Mouse (Mus musculus): ENCODE measurements around the gene Btbd3.
"Not testable (repeated sequence)": the region's sequence is repeated elsewhere in the genome, so short reads cannot be mapped to it uniquely, and the experiment has no call there.

Gene Btbd3

DNA sequence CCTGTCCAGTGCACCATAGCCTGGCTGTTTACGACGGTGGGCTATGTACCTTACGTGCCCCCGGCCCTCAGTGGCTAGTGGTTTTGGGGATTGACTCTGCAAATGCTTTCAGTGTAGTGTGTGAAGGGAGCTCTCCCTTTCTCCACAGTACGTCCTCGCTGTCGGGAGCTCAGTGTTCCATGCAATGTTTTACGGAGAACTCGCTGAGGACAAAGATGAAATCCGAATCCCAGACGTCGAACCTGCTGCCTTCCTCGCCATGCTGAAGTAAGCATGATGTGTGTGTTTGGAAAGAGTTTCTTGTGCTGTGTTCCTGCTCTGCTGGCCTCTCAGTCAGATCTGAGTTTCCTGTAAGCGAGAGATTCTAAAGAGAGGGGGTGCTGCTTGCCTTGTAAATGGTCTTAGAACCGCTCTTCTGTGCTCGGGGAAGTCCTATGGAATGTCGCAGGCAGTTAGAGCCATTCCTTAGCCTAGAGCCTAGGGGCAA is 23.9 kb downstream of the Btbd3 start:
- DNase-seq, result peak; percentile 59 to 66

- DNase-seq, result peak; percentile 89 to 94
Observed at GRCm38 (mm10) chr2:138281550-138282201, 25.3 kb downstream of the Btbd3 start.

DNA sequence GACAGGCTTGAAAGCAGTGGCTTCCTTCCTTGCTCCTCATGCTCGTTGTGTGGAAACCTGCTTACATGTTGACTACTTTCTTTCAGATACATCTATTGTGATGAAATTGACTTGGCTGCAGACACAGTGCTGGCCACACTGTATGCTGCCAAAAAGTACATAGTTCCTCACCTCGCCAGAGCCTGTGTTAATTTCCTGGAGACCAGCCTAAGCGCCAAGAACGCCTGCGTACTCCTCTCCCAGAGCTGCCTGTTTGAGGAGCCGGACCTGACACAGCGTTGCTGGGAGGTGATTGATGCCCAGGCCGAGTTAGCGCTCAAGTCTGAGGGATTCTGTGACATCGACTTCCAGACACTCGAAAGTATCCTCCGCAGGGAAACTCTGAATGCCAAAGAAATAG is 27.0 kb downstream of the Btbd3 start:
- DNase-seq, result peak; percentile 74 to 85

DNA sequence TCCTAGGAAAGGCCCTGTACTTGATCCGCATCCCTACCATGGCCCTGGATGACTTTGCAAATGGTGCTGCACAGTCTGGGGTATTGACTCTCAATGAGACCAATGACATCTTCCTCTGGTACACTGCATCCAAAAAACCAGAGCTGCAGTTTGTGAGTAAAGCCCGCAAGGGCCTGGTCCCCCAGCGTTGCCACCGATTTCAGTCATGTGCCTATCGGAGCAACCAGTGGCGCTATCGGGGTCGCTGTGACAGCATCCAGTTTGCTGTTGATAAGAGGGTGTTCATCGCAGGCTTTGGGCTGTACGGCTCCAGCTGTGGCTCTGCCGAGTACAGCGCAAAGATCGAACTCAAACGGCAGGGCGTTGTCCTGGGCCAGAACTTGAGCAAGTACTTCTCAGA is 27.5 kb downstream of the Btbd3 start:
- peak; percentile 35 to 52 for DNase-seq

DNA sequence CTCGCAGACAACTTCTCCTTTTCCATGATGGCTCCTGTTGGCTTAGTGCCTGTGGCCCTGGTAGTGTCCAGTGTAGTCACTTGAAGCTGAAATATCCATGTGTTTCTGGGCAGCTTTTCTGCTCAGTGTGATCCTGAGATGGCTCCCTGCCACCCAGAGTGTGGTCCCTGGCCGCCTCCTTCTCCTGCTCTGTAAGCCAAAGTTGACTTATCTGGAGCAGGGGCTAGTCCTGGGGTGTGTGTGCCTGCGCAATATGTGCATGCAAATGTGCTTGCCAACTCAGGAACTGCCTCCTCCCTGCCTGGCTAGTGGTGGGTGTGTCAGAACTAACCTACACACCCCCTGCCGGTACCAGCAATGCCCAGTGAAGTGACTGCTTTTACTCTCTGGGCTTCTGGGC is 29.4 kb downstream of the Btbd3 start:
- peak; percentile 80 to 83 for DNase-seq

DNA sequence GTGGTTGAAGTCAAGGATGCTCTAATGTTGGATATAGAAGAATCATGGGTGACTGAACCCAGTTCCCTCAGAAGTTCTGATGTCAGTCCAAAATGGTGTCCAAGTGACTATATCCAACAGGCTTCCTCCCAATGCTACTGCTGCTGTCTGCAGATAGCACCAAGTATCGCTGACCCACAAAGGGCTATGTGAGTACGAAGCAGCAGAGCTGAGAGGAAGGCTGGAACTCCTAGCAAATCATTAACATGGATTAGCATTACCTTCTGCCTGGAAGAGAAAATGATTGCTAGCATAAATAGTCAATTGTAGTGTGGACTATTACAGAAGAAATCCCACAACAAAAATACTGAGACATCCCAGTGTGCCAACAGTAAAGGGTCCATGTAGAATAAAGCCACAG is 33.8 kb downstream of the Btbd3 start:
- DNase-seq, result no peak

- DNase-seq, result no peak
Observed at GRCm38 (mm10) chr2:138294286-138294685, 37.9 kb downstream of the Btbd3 start.

- DNase-seq, result no peak
Observed at GRCm38 (mm10) chr2:138306236-138306635, 49.9 kb downstream of the Btbd3 start.

DNA sequence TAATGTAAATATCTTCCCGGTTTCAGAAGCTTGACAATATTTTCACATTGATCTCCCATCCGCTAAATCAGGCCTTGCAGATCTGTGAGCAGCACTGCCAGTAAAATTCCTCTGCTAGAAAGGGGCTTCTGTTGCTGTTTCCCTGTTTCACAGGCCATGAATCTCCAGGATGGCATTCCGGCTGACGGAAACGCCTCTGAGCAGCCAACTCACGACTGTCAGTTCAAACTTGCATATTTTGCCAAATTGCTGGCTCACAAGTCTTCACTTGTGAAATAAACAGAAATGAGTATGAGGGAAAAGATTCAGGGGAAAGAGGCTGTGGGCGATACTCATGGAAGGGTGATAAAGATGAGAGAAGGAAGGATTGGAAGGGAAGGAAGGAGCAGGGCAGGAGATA is 59.3 kb downstream of the Btbd3 start:
- no peak for DNase-seq

GRCm38 (mm10) chr2:138320408-138320807 is 64.0 kb downstream of the Btbd3 start:
- DNase-seq, result no peak

DNA sequence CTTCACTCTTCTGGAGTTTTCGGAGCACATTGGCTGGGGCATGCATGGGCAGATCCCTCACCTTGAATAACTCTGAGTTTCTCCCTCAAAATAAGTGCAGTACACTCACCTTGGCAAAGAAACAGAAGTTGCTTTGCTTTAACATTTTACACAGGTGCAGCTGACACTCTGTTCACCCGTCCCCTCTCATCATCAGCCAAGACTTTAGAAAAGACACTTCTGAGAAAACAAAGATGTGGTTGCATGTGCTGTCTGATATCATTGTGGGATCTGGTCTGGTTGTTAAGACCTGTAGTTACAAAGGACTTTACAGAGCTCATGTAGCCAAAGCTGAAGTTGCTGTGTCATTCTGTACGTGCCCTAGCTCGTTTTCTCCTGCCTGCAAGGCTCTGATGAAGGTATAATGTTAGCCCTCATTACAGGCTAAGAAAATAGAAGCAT is 64.7 kb downstream of the Btbd3 start:
- no peak for DNase-seq

DNA sequence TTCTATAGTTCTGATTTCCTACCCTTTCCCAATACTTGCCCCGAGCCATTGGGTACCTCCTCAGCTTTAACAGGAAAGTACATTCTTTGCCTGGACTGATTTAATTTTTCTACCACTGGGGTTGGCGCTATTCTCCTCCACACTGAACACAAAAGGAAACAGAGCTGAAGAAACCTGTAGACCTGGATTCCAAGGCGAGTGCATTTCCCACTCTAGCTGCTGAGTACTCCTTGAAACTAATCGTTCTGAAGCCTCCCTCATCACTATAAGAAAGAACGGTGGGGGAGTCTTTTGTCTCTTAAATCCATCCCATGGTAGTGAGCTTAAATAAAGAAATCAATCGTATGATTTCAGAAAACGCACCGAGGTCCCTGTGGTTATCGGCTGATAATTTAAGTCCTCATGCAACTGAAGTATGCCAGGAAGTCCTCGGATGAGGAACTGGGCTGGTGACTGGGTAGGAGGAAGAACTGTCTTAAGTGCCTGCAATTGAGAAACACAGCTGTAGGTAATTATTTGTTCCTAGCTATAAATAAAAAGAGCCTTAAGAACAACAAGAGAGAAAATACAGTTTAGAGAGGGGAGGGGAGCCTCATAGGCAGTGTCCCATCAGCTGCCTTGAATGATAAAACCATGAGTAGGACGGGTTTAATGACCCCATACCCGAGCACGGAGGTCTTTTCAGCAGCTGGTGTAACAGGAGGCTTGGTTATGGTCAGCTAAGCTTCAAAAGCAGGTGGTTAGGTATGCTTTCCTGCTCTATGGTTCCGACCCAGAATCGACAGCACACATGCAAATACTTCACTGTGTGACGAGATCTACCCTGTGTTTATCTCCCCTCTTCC is 66.1 kb downstream of the Btbd3 start:
- DNase-seq, result no peak

GRCm38 (mm10) chr2:138326367-138326766 is 70.0 kb downstream of the Btbd3 start:
- DNase-seq, result no peak

DNA sequence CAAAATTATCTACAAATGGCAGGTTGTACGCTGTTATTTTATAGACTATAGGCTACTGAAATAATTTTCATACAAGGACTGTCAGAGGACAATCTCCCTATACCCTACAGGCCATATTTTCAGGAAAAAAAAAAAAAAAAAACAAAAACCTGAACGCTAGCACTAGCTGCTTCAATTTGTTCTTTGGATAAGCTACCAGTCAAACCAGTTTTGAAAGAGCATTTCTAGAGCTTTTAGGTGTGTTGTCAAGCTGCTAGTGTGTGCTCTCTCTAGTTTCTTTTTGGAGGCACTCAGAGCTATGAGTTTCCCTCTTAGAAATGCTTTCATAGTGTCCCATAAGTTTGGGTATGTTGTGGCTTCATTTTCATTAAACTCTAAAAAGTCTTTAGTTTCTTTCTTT is 77.8 kb downstream of the Btbd3 start:
- not testable (repeated sequence) for DNase-seq

GRCm38 (mm10) chr2:138337886-138338494 is 81.6 kb downstream of the Btbd3 start:
- no peak for DNase-seq

GRCm38 (mm10) chr2:138338524-138338923 is 82.2 kb downstream of the Btbd3 start:
- DNase-seq, result no peak

DNA sequence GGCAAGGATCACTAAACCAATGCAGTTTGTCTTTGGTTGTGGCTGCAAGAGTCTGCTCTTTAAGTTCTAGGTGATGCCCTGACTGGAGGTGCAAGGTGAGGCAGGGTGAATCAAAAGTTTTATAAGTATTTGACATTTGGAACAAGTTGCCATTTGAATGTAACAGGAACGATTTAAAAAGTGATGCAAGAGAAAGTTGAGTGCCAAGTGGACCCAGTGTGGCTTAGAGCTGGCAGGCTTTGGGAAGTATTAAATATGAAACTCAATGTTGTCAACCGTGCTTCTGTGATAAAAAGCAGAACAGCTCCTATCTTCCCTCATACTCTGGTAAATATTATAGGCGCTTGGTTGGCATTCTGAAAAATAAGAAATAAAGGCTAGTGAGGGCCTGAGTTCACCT is 99.0 kb downstream of the Btbd3 start:
- DNase-seq, result no peak

- DNase-seq, result no peak
Observed at GRCm38 (mm10) chr2:138362474-138362873, 106.1 kb downstream of the Btbd3 start.

DNA sequence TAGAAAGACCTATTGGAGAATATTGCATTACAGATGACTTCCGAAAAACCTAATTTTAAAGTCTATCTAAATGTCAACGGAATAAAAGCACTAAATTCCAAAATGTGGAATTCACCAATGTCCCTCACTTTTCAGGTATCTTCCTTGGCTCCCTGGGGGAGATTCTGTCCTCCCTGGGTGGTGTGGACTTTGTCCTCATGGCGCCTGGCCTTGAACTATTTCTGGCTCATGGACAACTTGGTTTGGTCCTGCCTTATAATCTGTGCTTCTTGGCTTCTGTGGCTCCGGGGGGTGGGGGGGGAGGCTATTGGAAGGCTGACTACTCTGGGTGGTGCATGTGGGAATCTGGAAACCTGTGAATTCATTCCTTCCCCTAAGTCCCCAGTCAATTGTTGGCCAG is 109.0 kb downstream of the Btbd3 start:
- no peak for DNase-seq

- DNase-seq, result peak; percentile 63 to 72
Observed at GRCm38 (mm10) chr2:138374556-138374955, 118.2 kb downstream of the Btbd3 start.

DNA sequence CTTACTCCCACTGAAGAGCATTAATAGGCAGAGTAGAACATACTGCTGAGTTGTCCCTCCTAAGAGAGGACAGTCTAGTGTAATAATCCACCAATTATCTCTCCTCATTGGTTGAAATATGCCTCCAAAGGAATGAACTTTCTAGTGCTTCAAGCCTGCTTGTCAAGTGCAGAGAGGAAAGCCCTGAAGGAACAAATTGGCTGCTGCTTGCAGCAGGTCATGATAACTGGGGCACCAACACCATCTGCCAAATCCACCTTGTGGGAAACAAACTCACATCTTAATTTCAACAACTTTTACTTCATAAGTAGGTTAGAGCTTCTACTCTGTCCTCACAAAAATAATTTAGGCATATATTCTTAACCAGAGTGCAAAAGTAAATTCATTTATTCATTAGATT is 122.5 kb downstream of the Btbd3 start:
- peak; percentile 30 to 31 for DNase-seq

- DNase-seq, result no peak
Observed at GRCm38 (mm10) chr2:138384762-138385161, 128.4 kb downstream of the Btbd3 start.

DNA sequence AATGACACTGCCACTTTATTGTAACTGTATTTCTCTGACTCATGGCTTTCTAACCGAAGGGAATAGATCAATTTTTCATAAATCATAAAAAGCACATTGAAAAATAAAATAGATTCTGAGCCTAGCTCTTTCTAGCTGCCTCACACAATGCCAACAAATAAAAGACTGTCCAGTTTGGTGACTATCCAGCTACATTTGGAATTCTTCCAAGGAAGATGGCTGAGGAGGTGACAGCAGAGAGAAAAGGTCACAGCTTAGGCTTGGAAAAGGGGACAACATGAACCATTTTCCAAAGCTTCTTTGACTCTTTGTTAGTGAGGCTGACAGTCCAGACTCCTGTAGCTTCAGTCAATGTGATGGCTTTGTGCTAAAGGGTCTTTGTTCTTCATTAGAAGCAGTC is 132.2 kb downstream of the Btbd3 start:
- peak; percentile 36 to 38 for DNase-seq

DNA sequence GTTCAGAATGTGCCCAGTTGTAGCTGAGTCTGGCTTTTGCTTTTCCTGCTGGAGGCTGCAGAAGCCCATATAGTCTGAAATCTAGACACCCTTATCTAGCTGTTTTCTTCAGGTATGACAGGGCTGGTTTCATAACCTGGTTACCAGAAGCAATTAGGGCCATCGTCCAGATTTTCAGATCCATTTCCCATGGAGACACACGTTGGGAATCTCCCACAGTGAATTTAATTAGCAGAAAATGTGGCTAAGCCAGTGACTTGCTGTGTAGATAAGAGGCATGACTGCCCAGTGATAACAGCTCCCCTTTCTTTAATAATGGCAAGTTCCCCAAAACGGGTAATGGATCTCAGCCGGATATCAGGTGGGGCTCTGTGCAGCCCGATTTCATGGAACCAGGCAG is 146.7 kb downstream of the Btbd3 start:
- peak; percentile 55 to 64 for DNase-seq
